Mouse (Mus musculus) heart, embryonic 15.5 days (tissue): ENCODE measurements around the gene Itgam. TPM values are rescaled to one million over a fixed set of nuclear protein-coding genes. Genes with fewer than 3 reads are reported as not detected.

ENCODE experiments used
- ATAC-seq: fragments of 200-750 bp; cut with Nextera tagmentation; replicated peaks from 2 replicates; pipeline ENCODE4 v1.8.0; 2017; ENCODE audit warnings: low read depth, moderate TSS enrichment; ENCODE audit not compliant: insufficient number of reproducible peaks, insufficient read depth, low FRiP score
- H3K27ac ChIP-seq: fragments of 300-500 bp; sonication (generic); 2 replicates; pipeline ENCODE4 v1.5.1; 2015; ENCODE audit warnings: mild to moderate bottlenecking, inconsistent platforms
- H3K27me3 ChIP-seq: fragments of 300-500 bp; sonication (generic); 2 replicates; pipeline ENCODE4 v1.6.1; 2015; ENCODE audit warnings: inconsistent platforms
- H3K36me3 ChIP-seq: fragments of 300-500 bp; sonication (generic); 2 replicates; pipeline ENCODE4 v1.6.1; 2015; ENCODE audit warnings: mild to moderate bottlenecking, inconsistent platforms
- H3K4me1 ChIP-seq: fragments of 300-500 bp; sonication (generic); replicated peaks from 2 replicates; pipeline ENCODE4 v1.6.1; 2015; ENCODE audit warnings: inconsistent platforms
- H3K4me2 ChIP-seq: fragments of 300-500 bp; sonication (generic); 2 replicates; pipeline ENCODE4 v1.6.1; 2015; ENCODE audit warnings: inconsistent platforms, mild to moderate bottlenecking, moderate library complexity
- H3K4me3 ChIP-seq: fragments of 300-500 bp; sonication (generic); 2 replicates; pipeline ENCODE4 v1.5.1; 2015; ENCODE audit warnings: mild to moderate bottlenecking, inconsistent platforms
- H3K9ac ChIP-seq: fragments of 300-500 bp; sonication (generic); 2 replicates; pipeline ENCODE4 v1.6.1; 2015; ENCODE audit warnings: mild to moderate bottlenecking, inconsistent platforms
- H3K9me3 ChIP-seq: fragments of 300-500 bp; sonication (generic); replicated peaks from 2 replicates; pipeline ENCODE4 v1.6.1; 2016; ENCODE audit warnings: inconsistent platforms
- WGBS: fragments of 180-500 bp; shearing (Covaris S2); methylation state at CpG from one replicate; pipeline ENCODE4 v1.1.7; 2015; ENCODE audit warnings: mixed read lengths; 5-methylcytosine and 5-hydroxymethylcytosine counted together
- polyA plus RNA-seq: library from polyadenylated mRNA; unstranded; fragments of >200 nt; fragmentation: Nextera tagmentation; extraction: Ambion mirVana; gene quantifications from 2 replicates; pipeline ENCODE4 v1.2.1, GENCODE M21; 2015

The Itgam gene
- polyA plus RNA-seq, 1 experiment from 2014 or later: 0.69 TPM

- H3K27ac ChIP-seq: no peak overlapping the region
- no peak overlapping the region for H3K9ac ChIP-seq
- no peaks in the 10 kb centered on the region for H3K4me1 ChIP-seq
- no peak for ATAC-seq
- H3K4me2 ChIP-seq: no peak overlapping the region
- H3K36me3 ChIP-seq: no peaks in the 10 kb centered on the region
- H3K9me3 ChIP-seq: no peaks in the 10 kb centered on the region
- H3K4me3 ChIP-seq: no peak overlapping the region
- WGBS: 54% methylated on average over 4 of the region's 4 CpGs
- H3K27me3 ChIP-seq: no peaks in the 10 kb centered on the region
These were observed 42.8 kb downstream of the Itgam start for GRCm38 (mm10) chr7:128105246-128105645.

GRCm38 (mm10) chr7:128107462-128107861, 45.0 kb downstream of the Itgam start:
- Histone ChIP-seq H3K4me1 (no peaks in the 10 kb centered on the region), H3K36me3 (no peaks in the 10 kb centered on the region), H3K9ac (no peak overlapping the region), H3K27ac (no peak overlapping the region), H3K4me3 (no peak overlapping the region), H3K9me3 (no peaks in the 10 kb centered on the region), H3K4me2 (no peak overlapping the region), H3K27me3 (no peaks in the 10 kb centered on the region)
- 87% methylated on average over 7 of the region's 7 CpGs for WGBS
- no peak for ATAC-seq

GRCm38 (mm10) chr7:128110314-128110713, 47.9 kb downstream of the Itgam start:
- H3K9ac ChIP-seq: no peak overlapping the region
- no peak overlapping the region for H3K27ac ChIP-seq
- WGBS: 51% methylated on average over 2 of the region's 2 CpGs
- H3K4me2 ChIP-seq: no peak overlapping the region
- ATAC-seq: no peak
- no peaks in the 10 kb centered on the region for H3K27me3 ChIP-seq
- no peaks in the 10 kb centered on the region for H3K36me3 ChIP-seq
- H3K9me3 ChIP-seq: no peaks in the 10 kb centered on the region
- H3K4me1 ChIP-seq: no peaks in the 10 kb centered on the region
- H3K4me3 ChIP-seq: no peak overlapping the region

- Histone ChIP-seq H3K9ac (no peak overlapping the region), H3K36me3 (no peaks in the 10 kb centered on the region), H3K4me3 (no peak overlapping the region), H3K27ac (no peak overlapping the region), H3K4me2 (no peak overlapping the region), H3K9me3 (no peaks in the 10 kb centered on the region), H3K4me1 (no peaks in the 10 kb centered on the region), H3K27me3 (no peaks in the 10 kb centered on the region)
- 85% methylated on average over 11 of the region's 11 CpGs for WGBS
- no peak for ATAC-seq
These were observed 49.7 kb downstream of the Itgam start for GRCm38 (mm10) chr7:128112131-128112530.

GRCm38 (mm10) chr7:128114371-128115105, 52.1 kb downstream of the Itgam start:
- Histone ChIP-seq H3K27me3 (no peaks in the 10 kb centered on the region), H3K9me3 (no peaks in the 10 kb centered on the region), H3K27ac (no peak overlapping the region), H3K4me3 (no peak overlapping the region), H3K9ac (no peak overlapping the region), H3K4me2 (no peak overlapping the region), H3K36me3 (no peaks in the 10 kb centered on the region), H3K4me1 (no peaks in the 10 kb centered on the region)
- no peak; the same call in 1 of the 2 replicates for ATAC-seq
- WGBS: 88% methylated on average over 11 of the region's 11 CpGs

- H3K4me1 ChIP-seq: no peaks in the 10 kb centered on the region
- H3K27me3 ChIP-seq: no peaks in the 10 kb centered on the region
- no peak overlapping the region for H3K9ac ChIP-seq
- no peaks in the 10 kb centered on the region for H3K9me3 ChIP-seq
- H3K36me3 ChIP-seq: no peaks in the 10 kb centered on the region
- no peak for ATAC-seq
- WGBS: 72% methylated on average over 5 of the region's 5 CpGs
- H3K4me3 ChIP-seq: no peak overlapping the region
- no peak overlapping the region for H3K4me2 ChIP-seq
- H3K27ac ChIP-seq: no peak overlapping the region
These were observed 52.9 kb downstream of the Itgam start for GRCm38 (mm10) chr7:128115211-128115958.

GRCm38 (mm10) chr7:128116396-128116795, 54.0 kb downstream of the Itgam start:
- H3K4me2 ChIP-seq: no peak overlapping the region
- no peak overlapping the region for H3K9ac ChIP-seq
- no peak for ATAC-seq
- no peak overlapping the region for H3K4me3 ChIP-seq
- 88% methylated on average over 5 of the region's 5 CpGs for WGBS
- 0 out of 2 replicates have a peak, but pooled peaks cover 3% of the 10 kb centered on the region for H3K27me3 ChIP-seq
- no peaks in the 10 kb centered on the region for H3K36me3 ChIP-seq
- no peak overlapping the region for H3K27ac ChIP-seq
- H3K9me3 ChIP-seq: no peaks in the 10 kb centered on the region
- H3K4me1 ChIP-seq: no peaks in the 10 kb centered on the region

- Histone ChIP-seq H3K36me3 (no peaks in the 10 kb centered on the region), H3K27ac (no peak overlapping the region), H3K4me3 (no peak overlapping the region), H3K9me3 (no peaks in the 10 kb centered on the region), H3K4me2 (no peak overlapping the region), H3K9ac (no peak overlapping the region), H3K27me3 (0 out of 2 replicates have a peak, but pooled peaks cover 3% of the 10 kb centered on the region), H3K4me1 (no peaks in the 10 kb centered on the region)
- whole genome bisulfite sequencing: 71% methylated on average over 6 of the region's 6 CpGs
- no peak for ATAC-seq
These were observed 57.5 kb downstream of the Itgam start for GRCm38 (mm10) chr7:128119726-128120490.

- no peak within 1 kb of the TSS for H3K9ac ChIP-seq
- no peak within 1 kb of the TSS for H3K4me2 ChIP-seq
- ATAC-seq: no peak
These were observed 66.6 kb downstream of the Itgam start, which contains the start of gene Itgax for GRCm38 (mm10) chr7:128128741-128129720. Itgax (plus strand) TSS chr7:128129547.

GRCm38 (mm10) chr7:128132148-128132547, 69.7 kb downstream of the Itgam start:
- Histone ChIP-seq H3K4me1 (peaks cover 9% of the 10 kb centered on the region), H3K4me3 (no peak overlapping the region), H3K9me3 (no peaks in the 10 kb centered on the region), H3K36me3 (no peaks in the 10 kb centered on the region), H3K4me2 (no peak overlapping the region), H3K27me3 (no peaks in the 10 kb centered on the region), H3K9ac (no peak overlapping the region), H3K27ac (no peak overlapping the region)
- WGBS: 40% methylated on average over 5 of the region's 5 CpGs
- no peak for ATAC-seq

More at GRCm38 (mm10) chr7:128128741-128129720, 66.6 kb downstream of the Itgam start, which contains the start of gene Itgax:
- Histone ChIP-seq H3K27me3 (no peaks in the 10 kb centered on the region), H3K9me3 (no peaks in the 10 kb centered on the region), H3K27ac (no peak within 1 kb of the TSS), H3K4me3 (no peak within 1 kb of the TSS), H3K4me1 (peaks cover 9% of the 10 kb centered on the region), H3K36me3 (no peaks in the 10 kb centered on the region)
- 58% methylated on average over 8 of the region's 8 CpGs for WGBS
